Comparison of ENCODE assay signal across 19 mouse cellular contexts in genomic region chr19:53278491-53279415, GRCm38 (mm10). TPM values are rescaled to one million over a fixed set of nuclear protein-coding genes. Genes with fewer than 3 reads are reported as not detected.
DNase-seq lines count a peak whose midpoint lies in the region; TF ChIP-seq lines count a peak whose summit lies in the region.
"Had no signal": no experiment of that assay in that cellular context is flagged by ENCODE, and none has a peak within 500 bp of the region (broad histone marks: within the 10 kb centered on the region; RNA-seq: fewer than 3 reads in every experiment).

No protein-coding gene starts in this region.

- H3K27ac ChIP-seq in testis, adult 2 months (ENCODE audit: control insufficient read depth, insufficient read depth, low read depth, low read length), result peak overlapping the region; percentile 52; the same call in 1 of the 2 replicates
- H3K27ac ChIP-seq: embryonic facial prominence, embryonic 13.5 days; heart, embryonic 15.5 days; kidney, embryonic 15.5 days; midbrain, embryonic 12.5 days had no signal

- intact Hi-C loops in heart, postnatal 36 days (cut with DNase I), result loop anchor here (5.0 kb wide), 1 partner anchor 34 kb away; the partner anchor contains the start of gene Mxi1

- H3K36me3 ChIP-seq in testis, adult 2 months (ENCODE audit: control insufficient read depth, insufficient read depth, low read length), result no peaks in the 10 kb centered on the region
- H3K36me3 ChIP-seq: embryonic facial prominence, embryonic 13.5 days; heart, embryonic 15.5 days; kidney, embryonic 15.5 days; midbrain, embryonic 12.5 days had no signal

- peak; percentile 48 for DNase-seq in gastrocnemius, adult 18-20 months (ENCODE audit: low spot score)
- DNase-seq in gastrocnemius, postnatal 10 days, result no peak
- DNase-seq in testis, postnatal 10 days (ENCODE audit: low spot score), result no peak
- peak; percentile 25 to 68 for DNase-seq in heart, postnatal 36 days
- no peak for DNase-seq in cerebellum, postnatal 36 days
- no peak for DNase-seq in right cerebral cortex, postnatal 4 days
- DNase-seq in kidney, adult 18-20 months, result no peak
- DNase-seq: adrenal gland, adult 8-10 months; cerebellum, adult 11-12 months; lung, adult 2 months; lung, postnatal 4 days; right cerebral cortex, postnatal 25 days; thymus, postnatal 4 days had no signal

- TF ChIP-seq POLR2A in testis, adult 2 months (IDR thresholded peaks at IDR 0.05; ENCODE audit: control insufficient read depth, low read depth, low read length), result no peak

- no peak for TF ChIP-seq CTCF in testis, adult 2 months (IDR thresholded peaks at IDR 0.05; ENCODE audit: control insufficient read depth, insufficient read depth, insufficient replicate concordance, low read depth, low read length)

- no peaks in the 10 kb centered on the region for H3K27me3 ChIP-seq in testis, adult 2 months (ENCODE audit: control insufficient read depth, insufficient read depth, low read length)
- H3K27me3 ChIP-seq: CH12.LX; embryonic facial prominence, embryonic 13.5 days; heart, embryonic 15.5 days; kidney, embryonic 15.5 days had no signal

- H3K4me1 ChIP-seq in testis, adult 2 months (ENCODE audit: control insufficient read depth, insufficient read depth, low read length), result peaks cover 20% of the 10 kb centered on the region

- H3K4me3 ChIP-seq in testis, adult 2 months (ENCODE audit: control insufficient read depth, low read depth, low read length), result no peak overlapping the region
- H3K4me3 ChIP-seq: embryonic facial prominence, embryonic 13.5 days; heart, embryonic 15.5 days; kidney, embryonic 15.5 days; midbrain, embryonic 12.5 days had no signal

RNA-seq across cellular contexts. Expression of gene Mxi1, which starts 31.6 kb away (rescaled TPM):
- total RNA-seq in gastrocnemius, adult 18-20 months (2021), result 10 to 100 TPM; 53.1 to 55.9 TPM
- 10 to 100 TPM; 27.7 to 31.0 TPM for total RNA-seq in gastrocnemius, postnatal 10 days (2021)
- 54.8 and 55.6 TPM in 2 replicates for polyA plus RNA-seq in testis, adult 2 months (2012; rRNA removed)
- 10 to 100 TPM; 50.9 to 51.7 TPM for total RNA-seq in heart, postnatal 36 days (2021)

Comparison
In these comparisons a context has a peak if more than half of its experiments do, and no peak if none do; other contexts are left out.
1. DNase-seq: peak in gastrocnemius, adult 18-20 months (single experiment) and heart, postnatal 36 days (2 of 2); none in gastrocnemius, postnatal 10 days (single experiment), testis, postnatal 10 days (single experiment), cerebellum, postnatal 36 days (0 of 2), right cerebral cortex, postnatal 4 days (single experiment) and kidney, adult 18-20 months (single experiment).